Mouse (Mus musculus): ENCODE results near the gene Trpv3.

- no peak for TF ChIP-seq CTCF (IDR thresholded peaks at IDR 0.05; ENCODE audit: extremely low read depth, insufficient read length, insufficient replicate concordance, low read depth, low read length)
- no peak for TF ChIP-seq POLR2A (IDR thresholded peaks at IDR 0.05; ENCODE audit: low read depth, low read length)
Observed at GRCm38 (mm10) chr11:73235990-73236701, 31.0 kb upstream of the Trpv3 start.
